ENCODE assay signal across 21 mouse cellular contexts in genomic region chr10:86124115-86124514, GRCm38 (mm10).
DNase-seq lines count a peak whose midpoint lies in the region; ATAC-seq and TF ChIP-seq lines count a peak whose summit lies in the region.
"Had no signal": no experiment of that assay in that cellular context is flagged by ENCODE, and none has a peak within 500 bp of the region (broad histone marks: within the 10 kb centered on the region; RNA-seq: fewer than 3 reads in every experiment).

No protein-coding gene starts in this region.

- no peak overlapping the region for H3K9ac ChIP-seq in lung, postnatal 0 days (replicated peaks; ENCODE audit: low read depth)
- no peak overlapping the region for H3K9ac ChIP-seq in kidney, embryonic 15.5 days
- no peak overlapping the region for H3K9ac ChIP-seq in intestine, postnatal 0 days (ENCODE audit: low read depth, low read length)
- H3K9ac ChIP-seq: embryonic facial prominence, embryonic 13.5 days; hindbrain, embryonic 15.5 days; limb, embryonic 15.5 days; lung, embryonic 15.5 days; stomach, embryonic 15.5 days had no signal

- DNase-seq in adrenal gland, adult 8-10 months = peak; percentile 10
- DNase-seq in adrenal gland, postnatal 25 days = no peak
- DNase-seq in lung, postnatal 0 days (ENCODE audit: low spot score) = peak; percentile 70
- DNase-seq in lung, adult 2 months = no peak
- DNase-seq in urinary bladder, adult 2 months (ENCODE audit: low spot score) = no peak
- DNase-seq: cerebellum, adult 8-10 months; heart, postnatal 14 days; layer of hippocampus, adult 9-11 months; right cerebral cortex, postnatal 14 days; thymus, postnatal 14 days had no signal

- 45% methylated on average over 4 of the region's 4 CpGs for WGBS in lung, postnatal 0 days
- WGBS in lung, adult 2 months = 34% methylated on average over 4 of the region's 4 CpGs
- WGBS in kidney, embryonic 15.5 days = 23% methylated on average over 4 of the region's 4 CpGs
- 63% methylated on average over 4 of the region's 4 CpGs for WGBS in intestine, postnatal 0 days

- no peaks in the 10 kb centered on the region for H3K27me3 ChIP-seq in lung, postnatal 0 days (replicated peaks; ENCODE audit: insufficient read depth, low read length)
- H3K27me3 ChIP-seq in kidney, embryonic 15.5 days = no peaks in the 10 kb centered on the region
- H3K27me3 ChIP-seq in intestine, postnatal 0 days (replicated peaks; ENCODE audit: control insufficient read depth, insufficient read depth, low read length) = no peaks in the 10 kb centered on the region
- H3K27me3 ChIP-seq: embryonic facial prominence, embryonic 13.5 days; hindbrain, embryonic 15.5 days; limb, embryonic 15.5 days; lung, embryonic 15.5 days; stomach, embryonic 15.5 days had no signal

- TF ChIP-seq POLR2A in lung, adult 2 months (IDR thresholded peaks at IDR 0.05; ENCODE audit: borderline replicate concordance, extremely low read depth, low read depth, low read length) = no peak

- no peaks in the 10 kb centered on the region for H3K9me3 ChIP-seq in lung, postnatal 0 days (ENCODE audit: low read length)
- H3K9me3 ChIP-seq in kidney, embryonic 15.5 days (replicated peaks) = no peaks in the 10 kb centered on the region
- no peaks in the 10 kb centered on the region for H3K9me3 ChIP-seq in intestine, postnatal 0 days (ENCODE audit: control insufficient read depth)
- H3K9me3 ChIP-seq: heart, embryonic 10.5 days; hindbrain, embryonic 15.5 days; limb, embryonic 15.5 days; lung, embryonic 15.5 days; midbrain, embryonic 10.5 days; stomach, embryonic 15.5 days had no signal

- no peaks in the 10 kb centered on the region for H3K36me3 ChIP-seq in lung, postnatal 0 days (ENCODE audit: insufficient read depth, low read length)
- H3K36me3 ChIP-seq in kidney, embryonic 15.5 days = no peaks in the 10 kb centered on the region
- H3K36me3 ChIP-seq in intestine, postnatal 0 days (ENCODE audit: control insufficient read depth, insufficient read depth) = no peaks in the 10 kb centered on the region
- H3K36me3 ChIP-seq: embryonic facial prominence, embryonic 13.5 days; heart, embryonic 10.5 days; hindbrain, embryonic 15.5 days; limb, embryonic 15.5 days; lung, embryonic 15.5 days; midbrain, embryonic 10.5 days; stomach, embryonic 15.5 days had no signal

- peak; percentile 82 for ATAC-seq in lung, postnatal 0 days
- ATAC-seq in kidney, embryonic 15.5 days (replicated peaks; ENCODE audit: low FRiP score) = peak; percentile 79
- peak; percentile 87 for ATAC-seq in megakaryocyte, adult 5-6 weeks (ENCODE audit: poor library complexity, severe bottlenecking)
- ATAC-seq in intestine, postnatal 0 days = no peak
- ATAC-seq: forebrain, embryonic 16.5 days had no signal

- H3K4me3 ChIP-seq in lung, postnatal 0 days (ENCODE audit: low read depth, low read length) = no peak overlapping the region
- no peak overlapping the region for H3K4me3 ChIP-seq in lung, adult 2 months (replicated peaks; ENCODE audit: extremely low read depth, low read depth, low read length)
- no peak overlapping the region for H3K4me3 ChIP-seq in kidney, embryonic 15.5 days (replicated peaks)
- H3K4me3 ChIP-seq in intestine, postnatal 0 days (ENCODE audit: low read depth, low read length) = no peak overlapping the region
- H3K4me3 ChIP-seq: embryonic facial prominence, embryonic 13.5 days; heart, embryonic 10.5 days; hindbrain, embryonic 15.5 days; limb, embryonic 15.5 days; lung, embryonic 15.5 days; midbrain, embryonic 10.5 days; stomach, embryonic 15.5 days had no signal

- no peak overlapping the region for H3K4me2 ChIP-seq in lung, postnatal 0 days (replicated peaks; ENCODE audit: low read depth, low read length)
- H3K4me2 ChIP-seq in kidney, embryonic 15.5 days = no peak overlapping the region
- no peak overlapping the region for H3K4me2 ChIP-seq in intestine, postnatal 0 days (replicated peaks; ENCODE audit: low read depth)
- H3K4me2 ChIP-seq: embryonic facial prominence, embryonic 13.5 days; hindbrain, embryonic 15.5 days; limb, embryonic 15.5 days; lung, embryonic 15.5 days; stomach, embryonic 15.5 days had no signal

- peak; percentile 54; the same call in 1 of the 2 replicates for TF ChIP-seq EP300 in lung, postnatal 0 days (IDR thresholded peaks at IDR 0.05)

- H3K27ac ChIP-seq in lung, postnatal 0 days (ENCODE audit: low read length) = peak overlapping the region; percentile 76
- peak overlapping the region; percentile 9; the same call in 1 of the 2 replicates for H3K27ac ChIP-seq in kidney, embryonic 15.5 days
- no peak overlapping the region for H3K27ac ChIP-seq in intestine, postnatal 0 days (ENCODE audit: low read depth, low read length)
- H3K27ac ChIP-seq: embryonic facial prominence, embryonic 13.5 days; heart, embryonic 10.5 days; hindbrain, embryonic 15.5 days; limb, embryonic 15.5 days; lung, embryonic 15.5 days; midbrain, embryonic 10.5 days; stomach, embryonic 15.5 days had no signal

- TF ChIP-seq CTCF in lung, postnatal 0 days (IDR thresholded peaks at IDR 0.05) = no peak
- TF ChIP-seq CTCF in lung, adult 2 months (IDR thresholded peaks at IDR 0.05; ENCODE audit: insufficient read depth, low read length) = no peak
- no peak for TF ChIP-seq CTCF in intestine, postnatal 0 days (IDR thresholded peaks at IDR 0.05; ENCODE audit: low read depth)

- no peaks in the 10 kb centered on the region for H3K4me1 ChIP-seq in lung, postnatal 0 days (ENCODE audit: insufficient read depth, low read depth, low read length)
- peaks cover 5% of the 10 kb centered on the region; the same call in 1 of the 2 replicates for H3K4me1 ChIP-seq in lung, adult 2 months (ENCODE audit: control insufficient read depth, insufficient read depth, low read length)
- H3K4me1 ChIP-seq in kidney, embryonic 15.5 days = peaks cover 9% of the 10 kb centered on the region
- H3K4me1 ChIP-seq in intestine, postnatal 0 days (replicated peaks; ENCODE audit: control insufficient read depth, insufficient read depth, low read length) = no peaks in the 10 kb centered on the region
- H3K4me1 ChIP-seq: embryonic facial prominence, embryonic 13.5 days; hindbrain, embryonic 15.5 days; limb, embryonic 15.5 days; lung, embryonic 15.5 days; midbrain, embryonic 10.5 days; stomach, embryonic 15.5 days had no signal

Comparison
In these comparisons a context has a peak if more than half of its experiments do, and no peak if none do; other contexts are left out.
1. DNase-seq: peak in adrenal gland, adult 8-10 months (single experiment) and lung, postnatal 0 days (single experiment); none in adrenal gland, postnatal 25 days (single experiment), lung, adult 2 months (single experiment) and urinary bladder, adult 2 months (single experiment).